Mouse (Mus musculus) neural tube, embryonic 11.5 days (tissue): ENCODE measurements around the gene Otog. TPM values are rescaled to one million over a fixed set of nuclear protein-coding genes. Genes with fewer than 3 reads are reported as not detected.

Experiments
- ATAC-seq: fragments of 200-750 bp; cut with Nextera tagmentation; 2 replicates; pipeline ENCODE4 v1.8.0; 2017; ENCODE audit warnings: moderate number of reproducible peaks, mild to moderate bottlenecking, moderate TSS enrichment, moderate library complexity; ENCODE audit not compliant: insufficient read depth, low FRiP score, low TSS enrichment
- DNase-seq: peaks from one replicate; pipeline ENCODE4 v3.0.0-alpha.2; 2015; ENCODE audit warnings: low spot score
- H3K27ac ChIP-seq: fragments of 300-500 bp; sonication (generic); 2 replicates; pipeline ENCODE4 v1.5.1; 2014; ENCODE audit warnings: low read depth, mild to moderate bottlenecking, low read length
- H3K27me3 ChIP-seq: fragments of 300-500 bp; sonication (generic); 2 replicates; pipeline ENCODE4 v1.6.1; 2014; ENCODE audit warnings: mild to moderate bottlenecking, low read length, mixed read lengths; ENCODE audit not compliant: control insufficient read depth, insufficient read depth
- H3K36me3 ChIP-seq: fragments of 300-500 bp; sonication (generic); 2 replicates; pipeline ENCODE4 v1.6.1; 2014; ENCODE audit warnings: mild to moderate bottlenecking, low read length, moderate library complexity, mixed read lengths; ENCODE audit not compliant: control insufficient read depth, insufficient read depth
- H3K4me1 ChIP-seq: fragments of 300-500 bp; sonication (generic); 2 replicates; pipeline ENCODE4 v1.6.1; 2014; ENCODE audit warnings: low read length, mixed read lengths; ENCODE audit not compliant: control insufficient read depth, insufficient read depth
- H3K4me2 ChIP-seq: fragments of 300-500 bp; sonication (generic); 2 replicates; pipeline ENCODE4 v1.6.1; 2014; ENCODE audit warnings: low read depth, mild to moderate bottlenecking, moderate library complexity
- H3K4me3 ChIP-seq: fragments of 300-500 bp; sonication (generic); 2 replicates; pipeline ENCODE4 v1.5.1; 2014; ENCODE audit warnings: low read depth, low read length
- H3K9ac ChIP-seq: fragments of 300-500 bp; sonication (generic); 2 replicates; pipeline ENCODE4 v1.6.1; 2014; ENCODE audit warnings: mild to moderate bottlenecking, low read length
- H3K9me3 ChIP-seq: fragments of 300-500 bp; sonication (generic); 2 replicates; pipeline ENCODE4 v1.6.1; 2016; ENCODE audit warnings: low read length; ENCODE audit not compliant: control insufficient read depth
- WGBS: fragments of 180-500 bp; shearing (Covaris S2); extraction: QIAGEN DNeasy Blood & Tissue Kit; methylation state at CpG from one replicate; pipeline ENCODE4 v1.1.7; 2014; 5-methylcytosine and 5-hydroxymethylcytosine counted together
- polyA plus RNA-seq: library from polyadenylated mRNA; unstranded; fragments of >200 nt; fragmentation: Nextera tagmentation; extraction: Ambion mirVana; gene quantifications from 2 replicates; pipeline ENCODE4 v1.2.1, GENCODE M21; 2014

Gene Otog
- 0.12 TPM in 1 of 2 replicates, not detected in the other for polyA plus RNA-seq

DNA sequence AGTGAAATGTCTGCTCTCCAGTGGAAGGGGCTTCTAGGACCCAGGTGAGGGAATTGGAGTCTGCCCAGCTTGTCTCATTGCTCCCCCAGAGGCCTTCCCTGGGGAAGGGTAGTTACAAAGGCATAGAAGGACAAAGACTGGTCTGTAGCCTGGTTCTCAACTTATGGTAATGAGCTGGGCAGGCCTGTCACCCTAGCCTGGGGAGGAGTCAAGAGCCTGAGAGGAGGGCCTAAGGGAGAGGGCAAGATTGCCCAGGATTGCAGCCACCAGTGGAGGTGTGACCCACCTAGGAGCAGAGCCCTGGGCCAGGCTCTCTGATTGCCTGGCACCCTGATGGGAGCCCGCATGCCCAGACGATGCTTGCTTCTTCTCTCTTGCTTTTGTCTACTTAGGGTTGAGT, at the start of gene Otog:
Gene Otog (plus strand): TSS at position 292 of the 400 bp plus-strand sequence.
- no peak within 1 kb of the TSS for H3K4me2 ChIP-seq
- no peak for DNase-seq
- H3K9ac ChIP-seq = no peak within 1 kb of the TSS
- no peaks in the 10 kb centered on the region for H3K9me3 ChIP-seq
- peaks cover 6% of the 10 kb centered on the region; the same call in 1 of the 2 replicates for H3K4me1 ChIP-seq
- H3K4me3 ChIP-seq = no peak within 1 kb of the TSS
- H3K27ac ChIP-seq = no peak within 1 kb of the TSS
- H3K36me3 ChIP-seq = no peaks in the 10 kb centered on the region
- H3K27me3 ChIP-seq = no peaks in the 10 kb centered on the region
- no peak for ATAC-seq
- 18% methylated on average over 2 of the region's 2 CpGs for WGBS

- H3K4me2 ChIP-seq = no peak overlapping the region
- H3K9me3 ChIP-seq = no peaks in the 10 kb centered on the region
- H3K4me3 ChIP-seq = no peak overlapping the region
- no peaks in the 10 kb centered on the region for H3K27me3 ChIP-seq
- no peak for ATAC-seq
- 85% methylated on average over 5 of the region's 5 CpGs for WGBS
- no peaks in the 10 kb centered on the region for H3K4me1 ChIP-seq
- no peak for DNase-seq
- no peaks in the 10 kb centered on the region for H3K36me3 ChIP-seq
- H3K9ac ChIP-seq = no peak overlapping the region
- H3K27ac ChIP-seq = no peak overlapping the region
These were observed 45.4 kb upstream of the Otog start for GRCm38 (mm10) chr7:46195356-46195755.

DNA sequence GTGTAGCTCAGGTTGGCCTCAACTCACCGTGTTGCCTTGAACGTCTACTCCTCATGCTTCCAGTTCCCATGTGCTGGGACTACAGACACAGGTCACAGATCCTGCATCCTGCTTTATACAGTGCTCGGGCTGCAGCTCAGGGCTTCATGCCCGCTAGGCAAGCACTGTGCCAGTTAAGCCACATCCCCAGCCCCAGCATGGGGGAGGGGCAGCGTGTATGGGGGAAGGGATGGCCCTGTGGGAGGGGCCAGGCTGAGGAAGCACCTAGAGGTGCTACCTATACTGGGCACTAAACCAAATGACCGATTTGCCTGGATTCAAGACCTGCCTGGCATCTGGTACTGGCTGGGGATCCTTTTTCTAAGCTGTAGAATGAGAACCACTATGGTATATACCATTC, 40.8 kb upstream of the Otog start:
- no peak overlapping the region for H3K4me3 ChIP-seq
- H3K4me1 ChIP-seq = no peaks in the 10 kb centered on the region
- H3K36me3 ChIP-seq = no peaks in the 10 kb centered on the region
- no peak overlapping the region for H3K9ac ChIP-seq
- no peak overlapping the region for H3K4me2 ChIP-seq
- 78% methylated on average over 6 of the region's 6 CpGs for WGBS
- ATAC-seq (no peak), DNase-seq (no peak)
- H3K27me3 ChIP-seq = no peaks in the 10 kb centered on the region
- H3K27ac ChIP-seq = no peak overlapping the region
- H3K9me3 ChIP-seq = no peaks in the 10 kb centered on the region

GRCm38 (mm10) chr7:46201649-46202048, 39.1 kb upstream of the Otog start:
- ATAC-seq = peak; percentile 55; the same call in 1 of the 2 replicates
- 11% methylated on average over 14 of the region's 14 CpGs for WGBS
- H3K4me3 ChIP-seq = no peak overlapping the region
- no peaks in the 10 kb centered on the region for H3K27me3 ChIP-seq
- H3K4me1 ChIP-seq = no peaks in the 10 kb centered on the region
- peak; percentile 70 for DNase-seq
- no peak overlapping the region for H3K27ac ChIP-seq
- H3K36me3 ChIP-seq = no peaks in the 10 kb centered on the region
- H3K9ac ChIP-seq = peak overlapping the region; percentile 30
- no peaks in the 10 kb centered on the region for H3K9me3 ChIP-seq
- H3K4me2 ChIP-seq = no peak overlapping the region

- H3K36me3 ChIP-seq = no peaks in the 10 kb centered on the region
- no peak overlapping the region for H3K4me3 ChIP-seq
- H3K27me3 ChIP-seq = no peaks in the 10 kb centered on the region
- ATAC-seq (no peak), DNase-seq (peak; percentile 56)
- H3K9me3 ChIP-seq = no peaks in the 10 kb centered on the region
- H3K4me2 ChIP-seq = no peak overlapping the region
- H3K27ac ChIP-seq = no peak overlapping the region
- H3K9ac ChIP-seq = no peak overlapping the region
- WGBS = 49% methylated on average over 11 of the region's 11 CpGs
- H3K4me1 ChIP-seq = no peaks in the 10 kb centered on the region
These were observed 36.7 kb upstream of the Otog start for GRCm38 (mm10) chr7:46204046-46204471.

DNA sequence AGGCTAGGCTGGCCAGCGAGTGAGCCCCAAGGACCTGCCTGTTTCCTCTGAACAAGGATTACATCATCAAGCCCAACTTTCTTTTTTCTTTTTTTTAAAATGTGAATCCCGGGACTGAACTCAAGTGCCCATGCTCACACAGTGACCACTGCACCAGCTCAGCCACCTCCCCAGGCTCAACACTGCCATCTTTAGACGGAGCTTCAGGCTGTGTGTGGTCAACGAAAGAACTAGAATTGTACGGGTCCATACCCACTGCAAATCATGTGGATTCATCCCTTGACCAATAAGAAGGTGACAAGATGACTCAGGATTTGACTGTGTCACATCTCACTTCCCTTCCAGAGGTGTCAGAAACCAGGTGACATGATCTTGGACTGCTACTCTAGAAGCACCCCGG, 36.0 kb upstream of the Otog start:
- DNase-seq (no peak), ATAC-seq (no peak)
- Histone ChIP-seq H3K27me3 (no peaks in the 10 kb centered on the region), H3K9me3 (no peaks in the 10 kb centered on the region), H3K36me3 (no peaks in the 10 kb centered on the region), H3K9ac (no peak overlapping the region), H3K4me2 (no peak overlapping the region), H3K4me3 (no peak overlapping the region), H3K27ac (no peak overlapping the region), H3K4me1 (no peaks in the 10 kb centered on the region)
- WGBS = 82% methylated on average over 6 of the region's 6 CpGs

GRCm38 (mm10) chr7:46208131-46208530, 32.7 kb upstream of the Otog start:
- no peak overlapping the region for H3K27ac ChIP-seq
- H3K9me3 ChIP-seq = no peaks in the 10 kb centered on the region
- 96% methylated on average over 8 of the region's 8 CpGs for WGBS
- H3K27me3 ChIP-seq = no peaks in the 10 kb centered on the region
- H3K4me1 ChIP-seq = no peaks in the 10 kb centered on the region
- H3K4me2 ChIP-seq = no peak overlapping the region
- H3K36me3 ChIP-seq = no peaks in the 10 kb centered on the region
- H3K4me3 ChIP-seq = no peak overlapping the region
- no peak for DNase-seq
- no peak overlapping the region for H3K9ac ChIP-seq
- ATAC-seq = no peak

GRCm38 (mm10) chr7:46210276-46210675, 30.5 kb upstream of the Otog start:
- H3K4me3 ChIP-seq = no peak overlapping the region
- H3K27ac ChIP-seq = no peak overlapping the region
- 92% methylated on average over 6 of the region's 6 CpGs for WGBS
- no peak for ATAC-seq
- no peak for DNase-seq
- no peak overlapping the region for H3K4me2 ChIP-seq
- H3K9ac ChIP-seq = no peak overlapping the region
- no peaks in the 10 kb centered on the region for H3K9me3 ChIP-seq
- H3K4me1 ChIP-seq = no peaks in the 10 kb centered on the region
- H3K27me3 ChIP-seq = no peaks in the 10 kb centered on the region
- H3K36me3 ChIP-seq = no peaks in the 10 kb centered on the region

GRCm38 (mm10) chr7:46216481-46216880, 24.3 kb upstream of the Otog start:
- WGBS = 71% methylated on average over 2 of the region's 2 CpGs

More at GRCm38 (mm10) chr7:46216481-46216880, 24.3 kb upstream of the Otog start:
- DNase-seq = no peak
- no peak for ATAC-seq
- Histone ChIP-seq H3K9me3 (no peaks in the 10 kb centered on the region), H3K9ac (no peak overlapping the region), H3K27me3 (no peaks in the 10 kb centered on the region), H3K4me2 (no peak overlapping the region), H3K4me3 (no peak overlapping the region), H3K36me3 (no peaks in the 10 kb centered on the region), H3K27ac (no peak overlapping the region), H3K4me1 (no peaks in the 10 kb centered on the region)
